8 mouse cellular contexts compared by ENCODE assay signal in genomic region chr1:137227098-137227485, GRCm38 (mm10).
"Had no signal": no experiment of that assay in that cellular context is flagged by ENCODE, and none has a peak within 500 bp of the region (broad histone marks: within the 10 kb centered on the region; RNA-seq: fewer than 3 reads in every experiment).

No protein-coding gene starts in this region.

- H3K4me3 ChIP-seq: neural tube, embryonic 15.5 days; stomach, embryonic 15.5 days had no signal

- H3K9ac ChIP-seq: neural tube, embryonic 15.5 days; stomach, embryonic 15.5 days had no signal

- H3K27me3 ChIP-seq: stomach, embryonic 15.5 days had no signal

- H3K9me3 ChIP-seq: neural tube, embryonic 15.5 days; stomach, embryonic 15.5 days had no signal

- H3K36me3 ChIP-seq: neural tube, embryonic 15.5 days; stomach, embryonic 15.5 days had no signal

- H3K27ac ChIP-seq: neural tube, embryonic 15.5 days; stomach, embryonic 15.5 days; stomach, postnatal 0 days had no signal

- H3K4me2 ChIP-seq: neural tube, embryonic 15.5 days; stomach, embryonic 15.5 days had no signal

- DNase-seq: right cerebral cortex, adult 18-20 months; right cerebral cortex, postnatal 25 days; spleen, adult 18-20 months; thymus, adult 18-20 months; thymus, adult 2 months had no signal

- H3K4me1 ChIP-seq: neural tube, embryonic 15.5 days; stomach, embryonic 15.5 days had no signal
